Mouse (Mus musculus): ENCODE results near the gene Rps8. TPM values are rescaled to one million over a fixed set of nuclear protein-coding genes. Genes with fewer than 3 reads are reported as not detected.
A peak's percentile ranks its signal among the peaks of the same experiment; 100 is the strongest.

Rps8 gene
- polyA plus RNA-seq, 2 experiments: 1,329 to 1,706 TPM

GRCm38 (mm10) chr4:117152714-117153113, 3.3 kb downstream of the Rps8 start:
- no peak for DNase-seq (ENCODE audit: low spot score)
- Histone ChIP-seq H3K27ac (replicated peaks; ENCODE audit: low read depth, low read length) (no peak overlapping the region), H3K9ac (ENCODE audit: low read depth, low read length, severe bottlenecking) (no peak overlapping the region), H3K4me1 (ENCODE audit: control insufficient read depth, insufficient read depth, low read length) (0 out of 2 replicates have a peak, but pooled peaks cover 4% of the 10 kb centered on the region), H3K4me2 (replicated peaks; ENCODE audit: low read depth, low read length, severe bottlenecking) (no peak overlapping the region), H3K27me3 (ENCODE audit: control insufficient read depth, insufficient read depth, low read length) (no peaks in the 10 kb centered on the region), H3K4me3 (replicated peaks; ENCODE audit: low read length) (no peak overlapping the region), H3K36me3 (ENCODE audit: control insufficient read depth, insufficient read depth, low read length) (peaks cover 63% of the 10 kb centered on the region), H3K9me3 (ENCODE audit: control insufficient read depth, low read length) (no peaks in the 10 kb centered on the region)
- no peak for TF ChIP-seq POLR2A (IDR thresholded peaks at IDR 0.05; ENCODE audit: borderline replicate concordance, extremely low read depth, insufficient read depth, insufficient read length)
- WGBS: 79% methylated on average over 5 of the region's 5 CpGs
- ATAC-seq (ENCODE audit: low FRiP score, low read depth): no peak

GRCm38 (mm10) chr4:117151416-117151815, 4.6 kb downstream of the Rps8 start:
- Histone ChIP-seq H3K27ac (replicated peaks; ENCODE audit: low read depth, low read length) (no peak overlapping the region), H3K9ac (ENCODE audit: low read depth, low read length, severe bottlenecking) (no peak overlapping the region), H3K4me1 (ENCODE audit: control insufficient read depth, insufficient read depth, low read length) (0 out of 2 replicates have a peak, but pooled peaks cover 4% of the 10 kb centered on the region), H3K27me3 (ENCODE audit: control insufficient read depth, insufficient read depth, low read length) (no peaks in the 10 kb centered on the region), H3K36me3 (ENCODE audit: control insufficient read depth, insufficient read depth, low read length) (peaks cover 63% of the 10 kb centered on the region), H3K4me3 (replicated peaks; ENCODE audit: low read length) (no peak overlapping the region), H3K9me3 (ENCODE audit: control insufficient read depth, low read length) (no peaks in the 10 kb centered on the region), H3K4me2 (replicated peaks; ENCODE audit: low read depth, low read length, severe bottlenecking) (no peak overlapping the region)
- 76% methylated on average over 1 of the region's 1 CpGs for WGBS
- no peak for ATAC-seq (ENCODE audit: low FRiP score, low read depth)
- DNase-seq (ENCODE audit: low spot score): no peak
- TF ChIP-seq POLR2A (IDR thresholded peaks at IDR 0.05; ENCODE audit: borderline replicate concordance, extremely low read depth, insufficient read depth, insufficient read length): no peak

GRCm38 (mm10) chr4:117150212-117150733, 5.8 kb downstream of the Rps8 start:
- H3K4me3 ChIP-seq (replicated peaks; ENCODE audit: low read length): no peak overlapping the region
- TF ChIP-seq POLR2A (IDR thresholded peaks at IDR 0.05; ENCODE audit: borderline replicate concordance, extremely low read depth, insufficient read depth, insufficient read length): no peak
- H3K27me3 ChIP-seq (ENCODE audit: control insufficient read depth, insufficient read depth, low read length): no peaks in the 10 kb centered on the region
- H3K4me1 ChIP-seq (ENCODE audit: control insufficient read depth, insufficient read depth, low read length): 0 out of 2 replicates have a peak, but pooled peaks cover 4% of the 10 kb centered on the region
- DNase-seq (ENCODE audit: low spot score): no peak
- 85% methylated on average over 6 of the region's 6 CpGs for WGBS
- H3K9ac ChIP-seq (ENCODE audit: low read depth, low read length, severe bottlenecking): no peak overlapping the region
- no peak overlapping the region for H3K4me2 ChIP-seq (replicated peaks; ENCODE audit: low read depth, low read length, severe bottlenecking)
- peaks cover 63% of the 10 kb centered on the region for H3K36me3 ChIP-seq (ENCODE audit: control insufficient read depth, insufficient read depth, low read length)
- H3K27ac ChIP-seq (replicated peaks; ENCODE audit: low read depth, low read length): no peak overlapping the region
- H3K9me3 ChIP-seq (ENCODE audit: control insufficient read depth, low read length): no peaks in the 10 kb centered on the region
- ATAC-seq (ENCODE audit: low FRiP score, low read depth): no peak

- TF ChIP-seq POLR2A (IDR thresholded peaks at IDR 0.05; ENCODE audit: borderline replicate concordance, extremely low read depth, insufficient read depth, insufficient read length): no peak
- Histone ChIP-seq H3K27me3 (ENCODE audit: control insufficient read depth, insufficient read depth, low read length) (no peaks in the 10 kb centered on the region), H3K27ac (replicated peaks; ENCODE audit: low read depth, low read length) (no peak overlapping the region), H3K4me2 (replicated peaks; ENCODE audit: low read depth, low read length, severe bottlenecking) (no peak overlapping the region), H3K9me3 (ENCODE audit: control insufficient read depth, low read length) (no peaks in the 10 kb centered on the region), H3K4me3 (replicated peaks; ENCODE audit: low read length) (no peak overlapping the region), H3K4me1 (ENCODE audit: control insufficient read depth, insufficient read depth, low read length) (0 out of 2 replicates have a peak, but pooled peaks cover 4% of the 10 kb centered on the region), H3K36me3 (ENCODE audit: control insufficient read depth, insufficient read depth, low read length) (peaks cover 56% of the 10 kb centered on the region), H3K9ac (ENCODE audit: low read depth, low read length, severe bottlenecking) (no peak overlapping the region)
- DNase-seq (ENCODE audit: low spot score) (no peak), ATAC-seq (ENCODE audit: low FRiP score, low read depth) (peak; percentile 20; the same call in 1 of the 2 replicates)
- 74% methylated on average over 6 of the region's 6 CpGs for WGBS
Observed at GRCm38 (mm10) chr4:117149291-117150211, 6.5 kb downstream of the Rps8 start.

GRCm38 (mm10) chr4:117148815-117149214, 7.2 kb downstream of the Rps8 start:
- H3K9me3 ChIP-seq (ENCODE audit: control insufficient read depth, low read length): no peaks in the 10 kb centered on the region
- no peak overlapping the region for H3K27ac ChIP-seq (replicated peaks; ENCODE audit: low read depth, low read length)
- H3K4me1 ChIP-seq (ENCODE audit: control insufficient read depth, insufficient read depth, low read length): 0 out of 2 replicates have a peak, but pooled peaks cover 4% of the 10 kb centered on the region
- no peak for TF ChIP-seq POLR2A (IDR thresholded peaks at IDR 0.05; ENCODE audit: borderline replicate concordance, extremely low read depth, insufficient read depth, insufficient read length)
- H3K9ac ChIP-seq (ENCODE audit: low read depth, low read length, severe bottlenecking): no peak overlapping the region
- no peaks in the 10 kb centered on the region for H3K27me3 ChIP-seq (ENCODE audit: control insufficient read depth, insufficient read depth, low read length)
- ATAC-seq (ENCODE audit: low FRiP score, low read depth) (no peak), DNase-seq (ENCODE audit: low spot score) (no peak)
- peaks cover 49% of the 10 kb centered on the region for H3K36me3 ChIP-seq (ENCODE audit: control insufficient read depth, insufficient read depth, low read length)
- WGBS: 70% methylated on average over 24 of the region's 24 CpGs
- no peak overlapping the region for H3K4me2 ChIP-seq (replicated peaks; ENCODE audit: low read depth, low read length, severe bottlenecking)
- no peak overlapping the region for H3K4me3 ChIP-seq (replicated peaks; ENCODE audit: low read length)
